Mouse (Mus musculus): ENCODE measurements around the gene Fmo2. TPM values are rescaled to one million over a fixed set of nuclear protein-coding genes. Genes with fewer than 3 reads are reported as not detected.

The Fmo2 gene
- total and polyA plus RNA-seq, 2 experiments from 2014 or later: 0.44 to 1.1 TPM

DNA sequence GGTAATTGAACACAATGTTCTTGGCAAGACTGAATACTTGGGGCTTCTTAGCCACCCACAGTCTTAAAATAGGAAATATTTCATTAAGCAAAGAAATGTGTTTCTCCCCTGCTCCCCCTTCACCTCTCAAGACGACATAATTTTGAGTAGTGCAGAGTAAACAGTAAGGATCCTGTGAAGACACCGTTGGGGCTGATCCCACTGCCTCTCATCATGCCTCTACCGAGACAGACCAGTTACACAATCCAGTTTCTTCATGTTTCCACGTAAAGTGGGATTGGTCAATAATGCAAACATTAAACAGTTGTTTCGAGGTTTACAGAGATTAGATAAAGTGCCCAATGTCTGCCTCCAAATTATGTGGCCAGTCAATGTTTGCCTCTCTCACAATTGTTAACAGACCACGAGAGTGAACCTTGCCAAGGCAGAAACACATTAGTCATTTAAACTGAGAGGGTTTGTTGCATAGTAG is 6.5 kb downstream of the Fmo2 start:
- H3K27me3 ChIP-seq (ENCODE audit: insufficient read depth, low read length): no peaks in the 10 kb centered on the region
- DNase-seq (ENCODE audit: low spot score): no peak
- ATAC-seq: no peak
- no peak for TF ChIP-seq CTCF (IDR thresholded peaks at IDR 0.05; ENCODE audit: low read depth)
- no peak overlapping the region for H3K4me3 ChIP-seq (ENCODE audit: low read length)
- no peaks in the 10 kb centered on the region for H3K4me1 ChIP-seq (ENCODE audit: insufficient read depth, low read length)
- no peaks in the 10 kb centered on the region for H3K36me3 ChIP-seq (ENCODE audit: insufficient read depth, low read length)
- no peak overlapping the region for H3K9ac ChIP-seq (replicated peaks; ENCODE audit: low read length)
- no peaks in the 10 kb centered on the region for H3K9me3 ChIP-seq (ENCODE audit: low read length)
- H3K4me2 ChIP-seq (ENCODE audit: low read depth, low read length): no peak overlapping the region
- WGBS: 67% methylated on average over 6 of the region's 6 CpGs
- H3K27ac ChIP-seq: no peak overlapping the region

DNA sequence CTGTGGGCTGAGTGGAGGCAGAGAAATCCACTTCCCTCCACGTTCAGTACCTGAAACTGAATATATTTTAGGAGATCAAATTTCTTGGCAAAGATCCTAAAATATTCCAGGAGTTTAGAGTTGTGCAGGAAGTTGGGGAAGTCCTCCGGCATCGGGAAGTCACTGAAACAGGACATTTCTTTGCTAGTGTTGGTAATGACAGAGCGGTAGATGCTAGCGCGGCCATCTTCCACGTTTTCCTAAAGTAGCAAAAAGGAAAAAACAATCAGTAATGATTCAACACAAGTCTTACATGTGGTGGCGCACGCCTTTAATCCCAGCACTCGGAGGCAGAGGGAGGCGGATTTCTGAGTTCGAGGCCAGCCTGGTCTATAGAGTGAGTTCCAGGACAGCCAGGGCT is 9.9 kb downstream of the Fmo2 start:
- DNase-seq (ENCODE audit: low spot score) (no peak), ATAC-seq (no peak)
- no peaks in the 10 kb centered on the region for H3K4me1 ChIP-seq (ENCODE audit: insufficient read depth, low read length)
- no peaks in the 10 kb centered on the region for H3K27me3 ChIP-seq (ENCODE audit: insufficient read depth, low read length)
- no peak overlapping the region for H3K27ac ChIP-seq
- no peaks in the 10 kb centered on the region for H3K36me3 ChIP-seq (ENCODE audit: insufficient read depth, low read length)
- H3K4me3 ChIP-seq (ENCODE audit: low read length): no peak overlapping the region
- no peak for TF ChIP-seq CTCF (IDR thresholded peaks at IDR 0.05; ENCODE audit: low read depth)
- H3K9ac ChIP-seq (replicated peaks; ENCODE audit: low read length): no peak overlapping the region
- no peak overlapping the region for H3K4me2 ChIP-seq (ENCODE audit: low read depth, low read length)
- WGBS: 89% methylated on average over 12 of the region's 12 CpGs
- no peaks in the 10 kb centered on the region for H3K9me3 ChIP-seq (ENCODE audit: low read length)

DNA sequence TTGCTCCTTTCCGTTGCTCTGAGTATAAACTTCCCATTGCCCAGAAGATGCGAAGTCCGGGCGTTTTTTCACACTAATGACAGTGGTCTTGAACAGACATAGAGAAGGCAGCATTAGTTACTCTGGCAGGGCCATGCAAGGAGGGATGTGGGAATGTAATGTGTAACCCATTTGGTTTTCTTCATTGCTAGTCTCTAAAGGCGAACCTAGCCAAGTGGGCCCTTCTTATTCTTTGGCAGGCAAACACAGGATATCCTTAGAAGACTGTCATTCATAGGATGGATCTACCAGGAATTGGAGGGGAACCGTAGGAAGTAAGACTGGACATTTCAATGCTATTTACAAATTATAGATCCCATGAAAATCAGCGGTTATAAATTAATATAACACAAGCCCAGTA is 10.9 kb downstream of the Fmo2 start:
- ATAC-seq (no peak), DNase-seq (ENCODE audit: low spot score) (no peak)
- Histone ChIP-seq H3K4me2 (ENCODE audit: low read depth, low read length) (no peak overlapping the region), H3K4me1 (ENCODE audit: insufficient read depth, low read length) (no peaks in the 10 kb centered on the region), H3K4me3 (ENCODE audit: low read length) (no peak overlapping the region), H3K27me3 (ENCODE audit: insufficient read depth, low read length) (no peaks in the 10 kb centered on the region), H3K9me3 (ENCODE audit: low read length) (no peaks in the 10 kb centered on the region), H3K36me3 (ENCODE audit: insufficient read depth, low read length) (no peaks in the 10 kb centered on the region), H3K9ac (replicated peaks; ENCODE audit: low read length) (no peak overlapping the region), H3K27ac (no peak overlapping the region)
- TF ChIP-seq CTCF (IDR thresholded peaks at IDR 0.05; ENCODE audit: low read depth): no peak
- 95% methylated on average over 7 of the region's 7 CpGs for WGBS

DNA sequence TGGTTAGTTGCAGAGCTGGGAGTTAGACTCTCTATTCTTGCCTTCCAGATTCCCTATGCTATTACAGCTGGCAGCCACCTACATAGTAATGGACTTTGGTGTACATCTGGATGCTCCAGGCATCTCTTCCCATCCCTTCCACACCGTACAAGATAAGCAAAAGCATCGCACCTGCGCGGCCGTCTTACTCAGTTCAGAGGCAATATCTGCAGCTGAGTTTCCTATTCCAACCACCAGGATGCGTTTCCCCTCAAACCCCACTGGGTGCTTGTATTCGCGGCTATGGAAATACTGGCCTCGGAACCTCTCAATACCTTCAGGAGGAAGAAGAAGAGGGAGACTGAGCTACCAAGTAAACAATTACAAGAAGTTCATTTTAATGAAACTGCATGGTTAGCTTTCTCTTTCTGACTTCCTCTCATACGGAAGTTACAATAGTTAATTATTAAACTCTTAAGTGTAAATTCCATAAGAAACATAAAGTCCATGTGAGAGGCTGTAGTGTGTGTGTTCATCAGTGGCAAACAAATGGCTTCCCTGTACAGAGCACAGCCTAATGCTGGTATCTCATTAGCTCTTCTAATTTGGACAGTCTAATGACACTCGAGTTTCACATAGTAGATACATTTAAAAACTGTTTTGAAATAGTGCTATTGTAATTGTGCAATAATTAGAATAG is 12.2 kb downstream of the Fmo2 start:
- Histone ChIP-seq H3K9ac (replicated peaks; ENCODE audit: low read length) (no peak overlapping the region), H3K27ac (no peak overlapping the region), H3K27me3 (ENCODE audit: insufficient read depth, low read length) (no peaks in the 10 kb centered on the region), H3K4me2 (ENCODE audit: low read depth, low read length) (no peak overlapping the region), H3K36me3 (ENCODE audit: insufficient read depth, low read length) (no peaks in the 10 kb centered on the region), H3K4me3 (ENCODE audit: low read length) (no peak overlapping the region), H3K4me1 (ENCODE audit: insufficient read depth, low read length) (no peaks in the 10 kb centered on the region), H3K9me3 (ENCODE audit: low read length) (no peaks in the 10 kb centered on the region)
- WGBS: 85% methylated on average over 11 of the region's 11 CpGs
- ATAC-seq: no peak
- no peak for DNase-seq (ENCODE audit: low spot score)
- TF ChIP-seq CTCF (IDR thresholded peaks at IDR 0.05; ENCODE audit: low read depth): no peak

DNA sequence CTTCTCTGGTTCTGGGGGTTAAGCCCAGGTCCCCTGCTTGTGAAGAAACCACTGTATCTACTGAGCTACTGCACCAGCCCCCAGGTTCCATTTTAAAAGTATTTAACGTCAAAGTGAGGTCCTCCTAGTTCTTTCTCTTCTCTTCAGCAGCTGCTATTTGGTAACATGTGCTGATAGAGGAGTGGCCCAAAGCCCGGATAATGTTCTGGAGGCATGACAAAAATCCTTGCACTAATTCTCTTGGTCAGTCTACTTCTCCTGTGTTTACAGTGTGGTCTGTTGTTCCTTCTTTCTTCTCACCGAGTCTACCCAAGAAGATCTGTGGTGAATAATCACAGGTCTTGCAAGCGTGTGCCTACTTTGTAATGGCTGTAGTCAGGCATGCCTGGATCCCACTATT is 15.8 kb downstream of the Fmo2 start:
- H3K36me3 ChIP-seq (ENCODE audit: insufficient read depth, low read length): no peaks in the 10 kb centered on the region
- H3K27ac ChIP-seq: no peak overlapping the region
- no peaks in the 10 kb centered on the region for H3K9me3 ChIP-seq (ENCODE audit: low read length)
- H3K9ac ChIP-seq (replicated peaks; ENCODE audit: low read length): no peak overlapping the region
- no peak for TF ChIP-seq CTCF (IDR thresholded peaks at IDR 0.05; ENCODE audit: low read depth)
- 75% methylated on average over 4 of the region's 4 CpGs for WGBS
- no peak for DNase-seq (ENCODE audit: low spot score)
- no peaks in the 10 kb centered on the region for H3K27me3 ChIP-seq (ENCODE audit: insufficient read depth, low read length)
- H3K4me3 ChIP-seq (ENCODE audit: low read length): no peak overlapping the region
- ATAC-seq: no peak
- H3K4me2 ChIP-seq (ENCODE audit: low read depth, low read length): no peak overlapping the region
- no peaks in the 10 kb centered on the region for H3K4me1 ChIP-seq (ENCODE audit: insufficient read depth, low read length)

DNA sequence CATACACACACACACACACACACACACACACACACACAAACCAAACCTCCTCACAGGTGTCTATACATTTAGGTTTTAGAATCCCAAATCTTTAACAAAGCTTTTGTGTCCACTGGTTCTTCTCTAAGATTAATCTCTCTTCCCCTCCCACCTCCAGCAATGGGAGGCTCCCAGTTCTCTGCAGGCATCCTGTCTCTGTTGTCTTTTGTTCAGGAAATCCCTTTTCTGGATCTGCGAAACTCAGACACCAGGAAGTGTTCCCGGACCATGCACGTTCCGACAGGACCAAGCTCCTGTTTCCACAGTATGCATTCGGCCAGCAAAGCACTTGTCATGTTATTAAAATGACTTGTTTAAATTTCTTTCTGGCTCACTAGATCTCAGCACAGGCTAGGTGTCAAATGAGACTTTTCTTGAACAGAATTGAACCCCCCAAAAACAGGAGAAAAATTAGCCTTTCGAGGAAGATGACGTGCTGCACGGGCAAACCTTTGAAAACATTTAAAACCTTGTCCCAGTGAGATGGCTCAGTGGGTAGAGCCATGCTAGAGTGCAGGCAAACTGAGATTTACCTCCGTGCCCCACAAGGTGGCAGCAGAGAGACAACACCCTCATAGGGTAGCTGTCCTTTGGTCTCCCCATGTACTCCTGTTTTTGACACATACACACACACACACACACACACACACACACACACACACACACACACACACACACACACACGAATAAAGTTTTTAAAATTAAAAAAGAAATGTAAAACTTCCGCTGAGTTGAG is 18.7 kb downstream of the Fmo2 start:
- Histone ChIP-seq H3K9me3 (ENCODE audit: low read length) (no peaks in the 10 kb centered on the region), H3K9ac (replicated peaks; ENCODE audit: low read length) (no peak overlapping the region), H3K27ac (no peak overlapping the region), H3K4me3 (ENCODE audit: low read length) (no peak overlapping the region), H3K4me2 (ENCODE audit: low read depth, low read length) (no peak overlapping the region), H3K4me1 (ENCODE audit: insufficient read depth, low read length) (no peaks in the 10 kb centered on the region), H3K36me3 (ENCODE audit: insufficient read depth, low read length) (no peaks in the 10 kb centered on the region), H3K27me3 (ENCODE audit: insufficient read depth, low read length) (no peaks in the 10 kb centered on the region)
- WGBS: 62% methylated on average over 11 of the region's 11 CpGs
- peak; percentile 21 for DNase-seq (ENCODE audit: low spot score)
- ATAC-seq: no peak
- TF ChIP-seq CTCF (IDR thresholded peaks at IDR 0.05; ENCODE audit: low read depth): peak; percentile 60

DNA sequence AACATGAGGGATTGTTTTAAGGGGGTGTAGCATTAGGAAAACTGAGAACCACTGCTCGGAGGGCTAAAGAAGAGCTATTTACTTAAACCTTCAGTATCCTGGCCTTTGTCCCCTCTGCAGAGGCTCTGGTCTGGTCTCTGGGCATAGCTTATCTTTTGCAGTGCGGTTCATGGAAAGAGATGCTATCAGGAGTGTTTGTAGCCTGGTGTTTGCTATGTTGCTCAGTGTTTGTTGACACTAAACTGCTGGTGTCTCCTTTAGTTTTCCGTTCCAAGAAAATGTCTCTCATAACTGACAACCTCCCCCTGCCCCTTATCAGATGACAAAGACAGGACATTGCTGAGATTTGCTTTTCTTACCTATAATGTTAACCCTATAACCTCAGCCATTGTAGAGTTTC is 23.4 kb downstream of the Fmo2 start:
- H3K27ac ChIP-seq: no peak overlapping the region
- TF ChIP-seq CTCF (IDR thresholded peaks at IDR 0.05; ENCODE audit: low read depth): no peak
- H3K9me3 ChIP-seq (ENCODE audit: low read length): no peaks in the 10 kb centered on the region
- no peak overlapping the region for H3K4me2 ChIP-seq (ENCODE audit: low read depth, low read length)
- 85% methylated on average over 3 of the region's 3 CpGs for WGBS
- no peak for ATAC-seq
- H3K9ac ChIP-seq (replicated peaks; ENCODE audit: low read length): no peak overlapping the region
- no peaks in the 10 kb centered on the region for H3K36me3 ChIP-seq (ENCODE audit: insufficient read depth, low read length)
- no peak for DNase-seq (ENCODE audit: low spot score)
- no peaks in the 10 kb centered on the region for H3K4me1 ChIP-seq (ENCODE audit: insufficient read depth, low read length)
- no peaks in the 10 kb centered on the region for H3K27me3 ChIP-seq (ENCODE audit: insufficient read depth, low read length)
- no peak overlapping the region for H3K4me3 ChIP-seq (ENCODE audit: low read length)

All from hindbrain, postnatal 0 days (tissue).